Mouse (Mus musculus) CD4-positive naive resting alpha-beta T cell, adult 76 days (primary cell): Measurements from ENCODE around the gene Gm11084. TPM values are rescaled to one million over a fixed set of nuclear protein-coding genes. Genes with fewer than 3 reads are reported as not detected.

ENCODE experiments used
- total RNA-seq: library from RNA; stranded (reverse); gene quantifications from one replicate; pipeline ENCODE4 v1.2.4, GENCODE M21; 2023

Gm11084 gene
- total RNA-seq = not detected

DNA sequence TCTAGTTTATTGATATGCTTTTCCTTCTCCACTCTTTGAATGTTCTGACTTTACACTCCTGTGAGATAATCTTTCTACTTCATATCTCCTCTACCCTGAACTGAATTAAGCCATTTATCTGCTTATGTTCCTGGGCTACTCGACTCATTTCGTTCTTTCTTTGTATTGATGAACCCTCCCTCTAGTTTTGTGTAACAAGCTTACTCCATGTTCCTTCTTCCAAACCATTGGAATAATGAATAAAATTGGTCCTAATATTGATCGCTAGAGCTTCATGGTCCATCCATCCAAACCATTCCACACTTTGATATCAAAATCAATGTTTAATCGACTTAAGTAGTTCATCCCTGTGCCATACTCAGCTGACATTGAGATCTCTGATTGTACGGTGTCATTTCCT is at the start of gene Gm11084:
Gene Gm11084 (minus strand): TSS at position 101 of the 400 bp plus-strand sequence.

DNA sequence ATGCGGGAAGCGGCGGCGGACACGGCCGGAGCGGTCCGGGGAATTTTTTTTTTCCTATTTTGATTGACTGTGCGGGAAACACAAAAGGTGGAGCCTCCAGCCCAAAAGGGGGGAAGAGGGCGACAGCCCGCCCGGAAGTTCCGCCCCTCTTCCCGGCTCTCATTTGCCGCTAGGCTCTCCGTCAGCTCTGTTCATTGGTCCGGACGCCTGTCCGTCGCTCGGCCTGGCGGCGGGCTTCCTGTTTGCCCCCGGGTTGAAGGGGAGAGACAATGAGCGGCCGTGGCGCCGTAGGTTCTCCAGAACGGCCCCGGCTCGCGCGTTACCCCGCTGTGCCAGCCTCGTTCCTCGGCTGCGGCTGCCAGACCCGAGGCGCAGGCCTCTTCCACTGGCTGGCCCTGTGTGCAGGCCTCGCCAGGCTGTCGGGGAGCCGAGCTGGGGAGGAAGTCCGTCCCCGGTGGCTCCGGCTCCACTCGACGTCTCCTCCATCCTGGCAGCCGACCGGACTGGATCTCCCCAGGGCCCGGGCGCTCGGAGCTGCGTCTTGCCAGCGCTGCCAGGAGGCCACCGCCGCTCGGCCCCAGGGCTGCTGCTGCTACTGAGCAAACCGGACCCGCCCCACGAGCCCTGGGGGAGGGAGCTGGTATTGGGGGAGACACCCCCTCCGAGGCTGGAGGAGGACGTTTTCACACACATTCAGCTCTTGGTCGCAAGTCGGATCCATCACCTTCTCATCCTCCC is 6.0 kb downstream of the Gm11084 start, which contains the start of gene Sp3:
Gene Sp3 (minus strand): TSS at position 110 of the 738 bp plus-strand sequence.

Other genes starting within 250 kb of the Gm11084 start
- 149 TPM for gene Sp3, start 6.3 kb downstream of the Gm11084 start, total RNA-seq
- 41.4 TPM for gene Ola1, start 232.2 kb upstream of the Gm11084 start, total RNA-seq